Mouse (Mus musculus) ES-E14 (cell line): ENCODE data around the gene Dpf3. TPM values are rescaled to one million over a fixed set of nuclear protein-coding genes. Genes with fewer than 3 reads are reported as not detected.

Experiments
- DNase-seq: peaks from one replicate; pipeline ENCODE4 v3.0.0-alpha.2; 2013; ENCODE audit warnings: low read depth, low spot score
- H3K27ac ChIP-seq: 2 replicates; pipeline ENCODE4 v1.5.1; 2012; ENCODE audit warnings: low read depth, mild to moderate bottlenecking, low read length, moderate library complexity, mixed read lengths; ENCODE audit not compliant: poor library complexity, insufficient read depth, severe bottlenecking
- H3K36me3 ChIP-seq: 2 replicates; pipeline ENCODE4 v1.6.1; 2012; ENCODE audit warnings: mild to moderate bottlenecking, low read length, moderate library complexity, mixed read lengths; ENCODE audit not compliant: control insufficient read depth, poor library complexity, insufficient read depth, severe bottlenecking
- H3K4me1 ChIP-seq, 2 experiments: fragments of 150-350 bp in 1 of 2; sonication (generic) in 1 of 2; 2 replicates each; pipeline ENCODE4 v1.6.1; 2012; ENCODE audit warnings: low read length in 2 of 2, mild to moderate bottlenecking in 1 of 2, mixed read lengths in 1 of 2; ENCODE audit not compliant: control insufficient read depth in 2 of 2, insufficient read depth in 2 of 2, poor library complexity in 1 of 2
- H3K4me3 ChIP-seq, 2 experiments: fragments of 150-350 bp in 1 of 2; sonication (generic) in 1 of 2; 2 replicates each; pipeline ENCODE4 v1.5.1; 2012; ENCODE audit warnings: low read length in 2 of 2, low read depth in 1 of 2, mild to moderate bottlenecking in 1 of 2, mixed read lengths in 1 of 2; ENCODE audit not compliant: insufficient read depth in 1 of 2, poor library complexity in 1 of 2, severe bottlenecking in 1 of 2
- H3K9ac ChIP-seq: 2 replicates; pipeline ENCODE4 v1.6.1; 2012; ENCODE audit warnings: low read depth, mild to moderate bottlenecking, low read length, mixed read lengths; ENCODE audit not compliant: poor library complexity, insufficient read depth, severe bottlenecking
- H3K9me3 ChIP-seq: fragments of 150-350 bp; sonication (generic); 2 replicates; pipeline ENCODE4 v1.6.1; 2012; ENCODE audit warnings: low read depth, mild to moderate bottlenecking, low read length; ENCODE audit not compliant: control insufficient read depth, insufficient read depth
- CHD2 ChIP-seq: IDR thresholded peaks from 2 replicates; pipeline ENCODE4 v1.6.1; 2014; ENCODE audit warnings: mild to moderate bottlenecking, low read depth, low read length, inconsistent platforms
- HCFC1 ChIP-seq: IDR thresholded peaks from 2 replicates; pipeline ENCODE4 v1.6.1; 2012; ENCODE audit warnings: low read length, inconsistent platforms, borderline replicate concordance; ENCODE audit not compliant: insufficient read depth
- MAFK ChIP-seq: IDR thresholded peaks from 2 replicates; pipeline ENCODE4 v1.6.1; 2014; ENCODE audit warnings: mild to moderate bottlenecking, low read depth, low read length, inconsistent platforms; ENCODE audit not compliant: insufficient read depth
- ZC3H11A ChIP-seq: IDR thresholded peaks from 2 replicates; pipeline ENCODE4 v1.6.1; 2012; ENCODE audit warnings: low read depth, mild to moderate bottlenecking, inconsistent platforms, low read length, borderline replicate concordance
- ZNF384 ChIP-seq: IDR thresholded peaks from 2 replicates; pipeline ENCODE4 v1.6.1; 2012; ENCODE audit warnings: low read depth, low read length, inconsistent platforms
- in situ Hi-C, 2 experiments: fragments of 600-800 bp; cut with MboI; formaldehyde crosslinking; loops; one replicate each; pipeline ENCODE4 v1.15.1; 2025; ENCODE audit warnings: low sequenced_read_pairs in 2 of 2, inconsistent platforms in 1 of 2; ENCODE audit not compliant: unreplicated experiment in 2 of 2
- total RNA-seq: library from RNA; depleted of rRNA; stranded (reverse); fragments of 300-350 nt; gene quantifications from 2 replicates; pipeline ENCODE4 v1.2.3, GENCODE M21; 2012

The Dpf3 gene
- total RNA-seq, 1 experiment = 1.4 TPM

DNA sequence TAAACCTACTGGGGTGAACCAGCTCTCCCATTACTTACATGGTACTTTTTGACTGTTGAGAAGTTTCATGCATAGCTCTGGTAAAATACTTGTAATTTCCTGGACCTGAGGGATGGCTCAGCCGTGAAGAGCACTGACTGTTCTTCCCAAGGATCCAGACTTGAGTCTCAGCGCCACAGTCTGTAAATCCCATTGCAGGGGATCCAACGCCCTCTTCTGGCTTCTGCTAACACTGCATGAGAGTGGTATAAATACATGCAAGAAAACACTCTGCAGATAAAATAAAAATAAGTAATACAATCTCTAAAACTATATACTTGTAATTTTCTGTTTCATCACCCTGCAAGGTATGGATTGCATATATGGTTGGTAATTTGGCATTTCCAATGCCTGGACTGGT lies 10.4 kb upstream of the Dpf3 start:
- Histone ChIP-seq H3K4me1 (peaks cover 8 to 19% of the 10 kb centered on the region in 2 experiments), H3K4me3 (no peak overlapping the region), H3K27ac (no peak overlapping the region), H3K36me3 (no peaks in the 10 kb centered on the region), H3K9ac (no peak overlapping the region), H3K9me3 (no peaks in the 10 kb centered on the region)
- DNase-seq = no peak
- TF ChIP-seq ZC3H11A (peak; percentile 70; the same call in 1 of the 2 replicates), HCFC1 (no peak), ZNF384 (no peak), MAFK (no peak), CHD2 (no peak)
- in situ Hi-C loops = loop anchor here in 1 of 2 experiments (10.0 kb wide), 1 partner anchor 393 kb away; no protein-coding TSS in a partner anchor

DNA sequence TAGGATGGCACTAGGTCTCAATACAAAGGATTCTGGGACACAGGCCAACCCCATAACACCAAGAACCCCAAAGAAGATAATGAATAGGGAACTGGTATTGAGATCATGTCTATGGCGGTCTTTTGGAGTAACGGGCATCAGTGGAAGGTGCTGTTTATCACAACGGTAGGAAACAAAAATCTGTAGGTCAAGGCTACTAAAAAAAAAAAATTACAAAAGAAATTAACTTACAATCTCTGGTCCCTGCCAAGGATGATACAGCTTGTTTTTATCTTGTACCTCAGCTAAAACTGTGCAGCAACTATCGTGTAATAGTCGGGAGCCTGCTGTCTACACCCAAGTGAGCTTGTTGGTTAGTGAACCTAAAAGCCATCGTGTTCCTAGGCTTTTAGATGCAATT lies 9.2 kb upstream of the Dpf3 start:
- no peak overlapping the region for H3K27ac ChIP-seq
- peaks cover 8 to 19% of the 10 kb centered on the region in 2 experiments for H3K4me1 ChIP-seq
- DNase-seq = no peak
- TF ChIP-seq ZNF384 = no peak
- no peak for TF ChIP-seq MAFK
- TF ChIP-seq CHD2 = no peak
- TF ChIP-seq HCFC1 = no peak
- no peak for TF ChIP-seq ZC3H11A
- in situ Hi-C loops = loop anchor here in 1 of 2 experiments (10.0 kb wide), 1 partner anchor 392 kb away; no protein-coding TSS in a partner anchor
- no peaks in the 10 kb centered on the region for H3K9me3 ChIP-seq
- H3K4me3 ChIP-seq = no peak overlapping the region
- H3K9ac ChIP-seq = no peak overlapping the region
- no peaks in the 10 kb centered on the region for H3K36me3 ChIP-seq

DNA sequence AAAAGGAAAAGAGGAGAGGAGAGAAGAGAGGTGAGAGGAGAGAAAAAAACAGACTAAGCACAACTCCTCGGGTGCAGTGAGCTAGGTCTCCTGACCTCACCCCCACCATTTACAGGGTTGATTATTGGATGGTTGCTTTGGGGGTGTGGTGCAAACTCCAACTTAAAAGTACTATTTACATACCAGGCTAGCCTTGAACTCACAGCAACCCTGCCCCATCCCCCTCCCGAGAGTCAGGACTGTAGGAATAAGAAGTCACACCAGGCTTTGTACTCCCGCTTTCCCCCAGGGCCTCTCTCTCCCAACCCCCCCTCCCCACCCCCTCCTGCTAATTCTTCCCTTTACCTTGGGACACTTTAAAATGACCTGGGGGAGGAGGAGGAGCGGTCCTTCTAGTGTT lies 8.8 kb upstream of the Dpf3 start:
- Histone ChIP-seq H3K4me1 (peaks cover 8 to 19% of the 10 kb centered on the region in 2 experiments), H3K36me3 (no peaks in the 10 kb centered on the region), H3K9me3 (no peaks in the 10 kb centered on the region), H3K27ac (no peak overlapping the region), H3K4me3 (no peak overlapping the region), H3K9ac (no peak overlapping the region)
- in situ Hi-C loops = loop anchor here in 1 of 2 experiments (10.0 kb wide), 1 partner anchor 392 kb away; no protein-coding TSS in a partner anchor
- DNase-seq = no peak
- no peak for TF ChIP-seq MAFK
- no peak for TF ChIP-seq ZC3H11A
- TF ChIP-seq ZNF384 = 0 out of 2 replicates have a peak, but pooled peaks have one; percentile 33
- no peak for TF ChIP-seq HCFC1
- no peak for TF ChIP-seq CHD2

DNA sequence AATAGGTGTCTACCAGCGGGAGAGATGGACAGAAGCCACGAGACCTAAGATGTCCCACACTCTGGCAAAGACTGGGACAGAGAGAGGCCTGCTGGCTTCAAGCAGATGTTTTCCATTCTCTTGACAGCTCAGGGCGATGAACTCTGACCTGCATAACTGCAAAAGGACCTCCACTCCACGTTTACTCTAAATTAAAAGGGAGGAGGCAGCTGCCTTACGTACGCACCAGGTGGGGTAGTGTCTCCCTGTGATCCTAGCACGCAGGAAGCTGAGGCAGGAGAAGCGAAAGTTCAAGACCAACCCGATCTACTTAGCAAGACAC lies 8.4 kb upstream of the Dpf3 start:
- H3K27ac ChIP-seq = no peak overlapping the region
- no peak overlapping the region for H3K4me3 ChIP-seq
- in situ Hi-C loops = loop anchor here in 1 of 2 experiments (10.0 kb wide), 1 partner anchor 391 kb away; no protein-coding TSS in a partner anchor
- no peaks in the 10 kb centered on the region for H3K9me3 ChIP-seq
- H3K9ac ChIP-seq = no peak overlapping the region
- no peaks in the 10 kb centered on the region for H3K36me3 ChIP-seq
- TF ChIP-seq CHD2 (no peak), HCFC1 (no peak), ZNF384 (no peak), MAFK (no peak), ZC3H11A (no peak)
- no peak for DNase-seq
- H3K4me1 ChIP-seq = peaks cover 8 to 19% of the 10 kb centered on the region in 2 experiments
